Mouse (Mus musculus): ENCODE data around the gene Cox7b2. TPM values are rescaled to one million over a fixed set of nuclear protein-coding genes. Genes with fewer than 3 reads are reported as not detected.

Cox7b2 gene
- not detected in 2 replicates for polyA plus RNA-seq (2012; rRNA removed)

DNA sequence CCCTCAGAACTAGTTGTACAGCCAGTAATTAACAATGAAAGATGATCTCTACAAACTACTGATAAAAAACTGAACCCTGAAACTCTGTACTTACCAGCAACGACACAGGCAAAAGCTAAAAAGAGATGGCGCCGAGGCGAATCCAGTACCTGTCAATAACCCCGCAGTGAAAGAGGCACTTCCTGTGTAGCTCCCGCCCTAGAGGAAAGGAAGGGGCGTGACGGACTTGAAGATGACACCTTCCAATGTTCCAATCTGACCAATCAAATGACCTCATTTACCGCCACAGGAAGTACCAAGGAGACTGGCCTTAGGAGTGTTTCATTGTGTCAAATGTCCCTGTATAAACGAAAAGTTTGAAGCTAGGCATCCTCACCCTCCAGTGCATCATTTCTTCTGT is at the start of gene Cox7b2:
Cox7b2 (minus strand) TSS at position 127 of the 400 bp plus-strand sequence.

Other genes starting within 250 kb of the Cox7b2 start
- 0.10 and 0.16 TPM in 2 replicates for gene Gabrb1, start 109.9 kb upstream of the Cox7b2 start, polyA plus RNA-seq (2012; rRNA removed)
- 0.49 and 0.68 TPM in 2 replicates for gene Gabra4, start 110.1 kb upstream of the Cox7b2 start, polyA plus RNA-seq (2012; rRNA removed)